Mouse (Mus musculus) forebrain, embryonic 12.5 days (tissue): Measurements from ENCODE around the gene Cacfd1. TPM values are rescaled to one million over a fixed set of nuclear protein-coding genes. Genes with fewer than 3 reads are reported as not detected.

Experiments
- ATAC-seq: fragments of 200-750 bp; cut with Nextera tagmentation; 2 replicates; pipeline ENCODE4 v1.8.0; 2017; ENCODE audit warnings: moderate TSS enrichment; ENCODE audit not compliant: low FRiP score
- H3K27ac ChIP-seq: fragments of 300-500 bp; sonication (generic); 2 replicates; pipeline ENCODE4 v1.5.1; 2016; ENCODE audit warnings: mild to moderate bottlenecking
- H3K27me3 ChIP-seq: fragments of 300-500 bp; sonication (generic); 2 replicates; pipeline ENCODE4 v1.6.1; 2016; ENCODE audit warnings: mild to moderate bottlenecking
- H3K36me3 ChIP-seq: fragments of 300-500 bp; sonication (generic); replicated peaks from 2 replicates; pipeline ENCODE4 v1.6.1; 2016; ENCODE audit warnings: mild to moderate bottlenecking
- H3K4me1 ChIP-seq: fragments of 300-500 bp; sonication (generic); 2 replicates; pipeline ENCODE4 v1.6.1; 2016
- H3K4me2 ChIP-seq: fragments of 300-500 bp; sonication (generic); 2 replicates; pipeline ENCODE4 v1.6.1; 2016; ENCODE audit warnings: mild to moderate bottlenecking, moderate library complexity
- H3K4me3 ChIP-seq: fragments of 300-500 bp; sonication (generic); replicated peaks from 2 replicates; pipeline ENCODE4 v1.5.1; 2016; ENCODE audit warnings: mild to moderate bottlenecking
- H3K9ac ChIP-seq: fragments of 300-500 bp; sonication (generic); 2 replicates; pipeline ENCODE4 v1.6.1; 2016; ENCODE audit warnings: mild to moderate bottlenecking
- H3K9me3 ChIP-seq: fragments of 300-500 bp; sonication (generic); 2 replicates; pipeline ENCODE4 v1.6.1; 2016
- WGBS: fragments of 180-500 bp; shearing (Covaris S2); methylation state at CpG from one replicate; pipeline ENCODE4 v1.1.7; 2016; 5-methylcytosine and 5-hydroxymethylcytosine counted together
- polyA plus RNA-seq: library from polyadenylated mRNA; unstranded; fragments of >200 nt; fragmentation: Nextera tagmentation; extraction: Ambion mirVana; gene quantifications from 2 replicates; pipeline ENCODE4 v1.2.1, GENCODE M21; 2016

Cacfd1 gene
- polyA plus RNA-seq, 1 experiment from 2014 or later, result 120 TPM

- H3K27ac ChIP-seq, result no peak overlapping the region
- H3K4me2 ChIP-seq, result peak overlapping the region; percentile 52
- no peaks in the 10 kb centered on the region for H3K9me3 ChIP-seq
- peak overlapping the region; percentile 28 for H3K4me3 ChIP-seq
- 0 out of 2 replicates have a peak overlapping the region, but pooled peaks have one; percentile 47 for H3K9ac ChIP-seq
- no peaks in the 10 kb centered on the region for H3K36me3 ChIP-seq
- peaks cover 19% of the 10 kb centered on the region for H3K27me3 ChIP-seq
- peaks cover 10% of the 10 kb centered on the region for H3K4me1 ChIP-seq
- 80% methylated on average over 4 of the region's 4 CpGs for WGBS
- ATAC-seq, result 0 out of 2 replicates have a peak, but pooled peaks have one; percentile 1
Measured at GRCm38 (mm10) chr2:27028437-27029015, 18.8 kb downstream of the Cacfd1 start.

GRCm38 (mm10) chr2:27032361-27032760, 22.6 kb downstream of the Cacfd1 start:
- WGBS, result 80% methylated on average over 2 of the region's 2 CpGs
- Histone ChIP-seq H3K36me3 (no peaks in the 10 kb centered on the region), H3K4me1 (peaks cover 11% of the 10 kb centered on the region), H3K27me3 (peaks cover 16% of the 10 kb centered on the region), H3K9ac (no peak overlapping the region), H3K4me2 (no peak overlapping the region), H3K27ac (no peak overlapping the region), H3K4me3 (no peak overlapping the region), H3K9me3 (no peaks in the 10 kb centered on the region)
- no peak for ATAC-seq

- Histone ChIP-seq H3K4me3 (no peak overlapping the region), H3K27me3 (no peaks in the 10 kb centered on the region), H3K9me3 (no peaks in the 10 kb centered on the region), H3K9ac (no peak overlapping the region), H3K4me2 (no peak overlapping the region), H3K4me1 (peaks cover 4% of the 10 kb centered on the region; the same call in 1 of the 2 replicates), H3K36me3 (no peaks in the 10 kb centered on the region), H3K27ac (no peak overlapping the region)
- ATAC-seq, result no peak
- WGBS, result 79% methylated on average over 3 of the region's 3 CpGs
Measured at GRCm38 (mm10) chr2:27036003-27036402, 26.3 kb downstream of the Cacfd1 start.

GRCm38 (mm10) chr2:27037008-27037407, 27.3 kb downstream of the Cacfd1 start:
- 0 out of 2 replicates have a peak, but pooled peaks cover 5% of the 10 kb centered on the region for H3K27me3 ChIP-seq
- no peak for ATAC-seq
- H3K9ac ChIP-seq, result no peak overlapping the region

GRCm38 (mm10) chr2:27038596-27038995, 28.9 kb downstream of the Cacfd1 start:
- Histone ChIP-seq H3K4me3 (no peak overlapping the region), H3K27me3 (0 out of 2 replicates have a peak, but pooled peaks cover 5% of the 10 kb centered on the region), H3K36me3 (no peaks in the 10 kb centered on the region), H3K9me3 (no peaks in the 10 kb centered on the region), H3K27ac (no peak overlapping the region), H3K9ac (no peak overlapping the region), H3K4me2 (no peak overlapping the region), H3K4me1 (peaks cover 4% of the 10 kb centered on the region; the same call in 1 of the 2 replicates)
- peak; percentile 59; the same call in 1 of the 2 replicates for ATAC-seq
- WGBS, result 3% methylated on average over 3 of the region's 3 CpGs

More at GRCm38 (mm10) chr2:27037008-27037407, 27.3 kb downstream of the Cacfd1 start:
- H3K4me1 ChIP-seq, result peaks cover 4% of the 10 kb centered on the region; the same call in 1 of the 2 replicates
- WGBS, result 55% methylated on average over 4 of the region's 4 CpGs
- no peak overlapping the region for H3K4me2 ChIP-seq
- H3K4me3 ChIP-seq, result no peak overlapping the region
- no peaks in the 10 kb centered on the region for H3K9me3 ChIP-seq
- no peaks in the 10 kb centered on the region for H3K36me3 ChIP-seq
- no peak overlapping the region for H3K27ac ChIP-seq

- no peak overlapping the region for H3K27ac ChIP-seq
- H3K9ac ChIP-seq, result 0 out of 2 replicates have a peak overlapping the region, but pooled peaks have one; percentile 22
- H3K4me2 ChIP-seq, result no peak overlapping the region
- WGBS, result 8% methylated on average over 1 of the region's 1 CpGs
- H3K4me3 ChIP-seq, result no peak overlapping the region
- 0 out of 2 replicates have a peak, but pooled peaks cover 7% of the 10 kb centered on the region for H3K27me3 ChIP-seq
- no peaks in the 10 kb centered on the region for H3K36me3 ChIP-seq
- ATAC-seq, result no peak
- peaks cover 4% of the 10 kb centered on the region; the same call in 1 of the 2 replicates for H3K4me1 ChIP-seq
- H3K9me3 ChIP-seq, result no peaks in the 10 kb centered on the region
Measured at GRCm38 (mm10) chr2:27039286-27039685, 29.6 kb downstream of the Cacfd1 start.

GRCm38 (mm10) chr2:27042131-27042844, 32.6 kb downstream of the Cacfd1 start:
- no peak overlapping the region for H3K9ac ChIP-seq
- no peak overlapping the region; the same call in 1 of the 2 replicates for H3K4me2 ChIP-seq
- H3K9me3 ChIP-seq, result no peaks in the 10 kb centered on the region
- 77% methylated on average over 8 of the region's 8 CpGs for WGBS
- H3K27me3 ChIP-seq, result 0 out of 2 replicates have a peak, but pooled peaks cover 10% of the 10 kb centered on the region
- no peaks in the 10 kb centered on the region for H3K4me1 ChIP-seq
- H3K27ac ChIP-seq, result no peak overlapping the region
- ATAC-seq, result no peak
- no peaks in the 10 kb centered on the region for H3K36me3 ChIP-seq
- H3K4me3 ChIP-seq, result no peak overlapping the region

- peak; percentile 85 for ATAC-seq
- no peak overlapping the region for H3K4me3 ChIP-seq
- 0 out of 2 replicates have a peak, but pooled peaks cover 10% of the 10 kb centered on the region for H3K27me3 ChIP-seq
- no peaks in the 10 kb centered on the region for H3K4me1 ChIP-seq
- H3K9ac ChIP-seq, result no peak overlapping the region
- H3K4me2 ChIP-seq, result no peak overlapping the region
- no peaks in the 10 kb centered on the region for H3K36me3 ChIP-seq
- WGBS, result 18% methylated on average over 3 of the region's 3 CpGs
- no peaks in the 10 kb centered on the region for H3K9me3 ChIP-seq
- no peak overlapping the region for H3K27ac ChIP-seq
Measured at GRCm38 (mm10) chr2:27043461-27043860, 33.7 kb downstream of the Cacfd1 start.

- Histone ChIP-seq H3K4me2 (no peak overlapping the region), H3K27me3 (0 out of 2 replicates have a peak, but pooled peaks cover 10% of the 10 kb centered on the region), H3K36me3 (no peaks in the 10 kb centered on the region), H3K4me1 (no peaks in the 10 kb centered on the region), H3K4me3 (no peak overlapping the region), H3K9ac (no peak overlapping the region), H3K9me3 (no peaks in the 10 kb centered on the region), H3K27ac (no peak overlapping the region)
- no peak for ATAC-seq
- 81% methylated on average over 4 of the region's 4 CpGs for WGBS
Measured at GRCm38 (mm10) chr2:27044166-27044565, 34.4 kb downstream of the Cacfd1 start.

- Histone ChIP-seq H3K27me3 (0 out of 2 replicates have a peak, but pooled peaks cover 10% of the 10 kb centered on the region), H3K9ac (no peak overlapping the region), H3K4me2 (no peak overlapping the region), H3K27ac (no peak overlapping the region), H3K9me3 (no peaks in the 10 kb centered on the region), H3K4me1 (no peaks in the 10 kb centered on the region), H3K36me3 (no peaks in the 10 kb centered on the region), H3K4me3 (no peak overlapping the region)
- no peak for ATAC-seq
- 76% methylated on average over 3 of the region's 3 CpGs for WGBS
Measured at GRCm38 (mm10) chr2:27044641-27045040, 34.9 kb downstream of the Cacfd1 start.

- Histone ChIP-seq H3K9me3 (no peaks in the 10 kb centered on the region), H3K4me3 (no peak overlapping the region), H3K27ac (no peak overlapping the region), H3K27me3 (0 out of 2 replicates have a peak, but pooled peaks cover 10% of the 10 kb centered on the region), H3K36me3 (no peaks in the 10 kb centered on the region), H3K9ac (no peak overlapping the region), H3K4me1 (no peaks in the 10 kb centered on the region), H3K4me2 (no peak overlapping the region)
- no peak for ATAC-seq
- WGBS, result 70% methylated on average over 8 of the region's 8 CpGs
Measured at GRCm38 (mm10) chr2:27045979-27046770, 36.4 kb downstream of the Cacfd1 start.

- no peak overlapping the region for H3K4me3 ChIP-seq
- H3K9me3 ChIP-seq, result no peaks in the 10 kb centered on the region
- 0 out of 2 replicates have a peak, but pooled peaks cover 2% of the 10 kb centered on the region for H3K27me3 ChIP-seq
- no peak overlapping the region for H3K4me2 ChIP-seq
- ATAC-seq, result no peak
- 54% methylated on average over 6 of the region's 6 CpGs for WGBS
- no peak overlapping the region for H3K9ac ChIP-seq
- no peak overlapping the region for H3K27ac ChIP-seq
- H3K36me3 ChIP-seq, result no peaks in the 10 kb centered on the region
- no peaks in the 10 kb centered on the region for H3K4me1 ChIP-seq
Measured at GRCm38 (mm10) chr2:27049408-27049807, 39.7 kb downstream of the Cacfd1 start.
